Mouse (Mus musculus) retina, postnatal 7 days (tissue): ENCODE data around the gene Man1c1.

ENCODE experiments used
- DNase-seq: peaks from one replicate; pipeline ENCODE4 v3.0.0-alpha.2; 2012; ENCODE audit warnings: low read depth, low spot score

Man1c1 gene

GRCm38 (mm10) chr4:134514309-134514930 lies 189.7 kb downstream of the Man1c1 start:
- DNase-seq: no peak

DNA sequence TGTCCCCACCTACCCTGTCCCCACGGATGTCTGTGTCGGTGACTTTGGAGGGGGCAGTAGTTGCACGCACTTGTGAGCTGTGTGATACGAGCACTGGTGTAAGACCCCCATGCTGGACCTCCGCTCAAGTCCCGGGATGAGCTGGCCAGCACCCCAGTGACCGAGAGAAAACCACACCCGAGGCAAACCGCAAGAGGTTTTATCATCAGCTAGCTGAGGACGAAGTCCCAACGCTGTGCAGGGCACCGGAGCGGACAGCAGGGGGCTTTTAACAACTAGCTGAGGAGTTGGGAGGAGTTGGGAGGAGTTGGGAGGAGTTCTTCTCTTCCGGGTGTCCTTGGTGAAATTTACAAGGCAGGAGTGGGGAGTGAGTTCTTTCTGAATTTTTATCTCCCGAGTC lies 191.3 kb downstream of the Man1c1 start:
- DNase-seq: no peak

- DNase-seq: no peak
Observed at GRCm38 (mm10) chr4:134511730-134512129, 192.4 kb downstream of the Man1c1 start.
